Mouse (Mus musculus) adrenal gland, postnatal 36 days (tissue): ENCODE data around the gene Olfr1196. TPM values are rescaled to one million over a fixed set of nuclear protein-coding genes. Genes with fewer than 3 reads are reported as not detected.
"Not testable (repeated sequence)": the region's sequence is repeated elsewhere in the genome, so short reads cannot be mapped to it uniquely, and the experiment has no call there.

Experiments used
- DNase-seq, 2 experiments: peaks; one replicate each; pipeline ENCODE4 v3.0.0; 2021; ENCODE audit warnings: mixed read lengths in 1 of 2
- long read RNA-seq, 2 experiments: library from polyadenylated mRNA; stranded (forward); transcript quantifications; one replicate each; pipeline ENCODE4 v2.0.0; 2021; ENCODE audit warnings: borderline sequencing depth in 2 of 2
- total RNA-seq, 2 experiments: library from RNA; stranded (reverse); gene quantifications; 2 replicates each; pipeline ENCODE4 v1.2.3; 2021

The Olfr1196 gene
- not detected for total RNA-seq
- long read RNA-seq, experiment 1 = 0 reads
- long read RNA-seq, experiment 2 = 0 reads

DNA sequence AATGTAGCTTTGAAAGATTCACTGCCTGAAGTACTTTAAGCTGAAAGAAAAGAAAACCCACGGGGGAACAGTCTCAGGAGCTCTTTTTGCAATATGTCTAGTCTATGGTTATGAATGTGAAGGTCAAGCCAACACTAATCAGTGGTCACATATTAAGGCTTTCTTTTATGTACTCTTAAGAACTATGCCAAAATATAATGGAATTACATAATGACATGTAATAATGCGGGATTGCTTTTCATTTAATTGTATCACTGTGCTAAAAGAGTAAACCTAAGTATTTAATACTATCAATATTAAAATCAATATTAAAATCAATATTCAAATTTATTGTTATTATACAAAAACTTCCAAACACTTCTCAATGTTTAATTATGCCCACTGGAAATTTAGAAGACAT lies at the start of gene Olfr1196:
Gene Olfr1196, minus strand, starts transcription at position 101 of the 400 bp plus-strand sequence.
- DNase-seq = no peak

DNA sequence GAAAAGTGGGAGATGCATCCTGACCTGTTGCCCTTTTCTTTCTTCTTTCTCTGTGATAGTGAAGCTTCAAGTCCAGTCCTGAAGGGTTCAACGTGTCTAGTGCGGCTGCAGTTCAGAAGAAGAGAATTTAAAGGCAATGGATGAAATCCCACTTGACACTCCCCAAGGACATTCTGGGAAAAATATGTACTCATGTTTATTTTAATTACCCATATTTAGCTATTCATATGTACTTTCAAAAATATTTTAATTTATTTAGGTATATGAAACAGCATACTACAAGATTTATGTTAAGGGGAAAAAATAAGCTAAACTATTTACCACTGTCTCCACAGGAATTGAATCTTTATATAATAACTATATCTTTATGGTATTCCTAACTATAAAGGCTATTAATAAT lies 46.9 kb upstream of the Olfr1196 start, which contains the start of gene Olfr1198:
Gene Olfr1198, minus strand, starts transcription at position 101 of the 400 bp plus-strand sequence.
- no peak for DNase-seq

DNA sequence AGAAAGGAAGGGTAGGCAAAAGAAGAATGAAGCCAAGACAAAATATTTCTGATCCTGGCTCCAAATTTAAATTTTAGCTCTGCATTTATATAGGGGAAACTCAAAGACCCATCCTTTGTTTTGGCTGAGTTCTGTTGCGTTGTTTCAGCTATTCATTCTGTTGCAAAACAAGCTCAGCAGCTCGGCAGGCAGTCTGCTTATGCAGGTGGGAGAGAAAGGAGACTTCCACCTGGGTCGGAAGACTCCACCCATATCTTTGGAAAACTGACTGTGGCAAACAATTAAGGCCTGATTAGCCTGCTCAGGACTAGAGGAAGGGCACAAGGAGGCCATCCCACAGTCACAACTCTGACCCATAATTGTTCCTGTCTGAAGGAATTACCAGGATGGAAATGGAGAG lies 39.0 kb upstream of the Olfr1196 start:
- no peak for DNase-seq

DNA sequence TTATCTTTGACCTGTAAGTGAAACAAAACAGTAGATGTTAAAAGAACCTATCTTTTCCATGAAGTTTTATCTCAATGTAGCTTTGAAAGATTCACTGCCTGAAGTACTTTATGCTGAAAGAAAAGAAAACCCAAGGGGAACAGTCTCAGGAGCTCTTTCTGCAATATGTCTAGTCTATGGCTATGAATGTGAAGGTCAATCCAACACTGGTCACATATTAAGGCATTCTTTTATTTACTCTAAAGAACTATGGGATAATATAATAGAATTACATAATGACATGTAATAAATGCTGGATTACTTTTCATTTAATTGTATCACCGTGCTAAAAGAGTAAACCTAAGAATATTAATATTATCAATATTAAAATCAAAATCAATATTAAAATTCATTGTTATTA lies 27.9 kb upstream of the Olfr1196 start, which contains the start of gene Olfr1197:
Gene Olfr1197, minus strand, starts transcription at position 101 of the 400 bp plus-strand sequence.
- DNase-seq = no peak

DNA sequence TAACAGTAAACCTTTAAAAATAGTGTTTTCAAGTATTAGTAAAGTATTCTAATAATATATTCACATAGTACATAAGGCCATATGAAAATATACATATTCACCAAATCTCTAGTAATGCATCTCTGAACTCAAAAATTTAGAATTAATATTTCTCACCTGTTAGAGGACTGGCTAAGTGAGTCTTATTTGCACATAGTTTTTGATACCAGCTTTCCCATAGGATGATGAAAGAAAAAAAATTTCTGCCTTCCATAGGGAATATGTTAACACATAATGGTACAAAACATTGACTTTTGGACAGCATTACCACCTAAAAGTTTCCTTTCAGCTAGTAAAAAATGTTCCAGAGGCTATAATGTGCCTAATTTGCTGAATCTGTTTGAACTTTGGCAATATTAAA lies 15.3 kb downstream of the Olfr1196 start, which contains the start of gene Olfr1195:
Gene Olfr1195, minus strand, starts transcription at position 101 of the 400 bp plus-strand sequence.
- no peak for DNase-seq

DNA sequence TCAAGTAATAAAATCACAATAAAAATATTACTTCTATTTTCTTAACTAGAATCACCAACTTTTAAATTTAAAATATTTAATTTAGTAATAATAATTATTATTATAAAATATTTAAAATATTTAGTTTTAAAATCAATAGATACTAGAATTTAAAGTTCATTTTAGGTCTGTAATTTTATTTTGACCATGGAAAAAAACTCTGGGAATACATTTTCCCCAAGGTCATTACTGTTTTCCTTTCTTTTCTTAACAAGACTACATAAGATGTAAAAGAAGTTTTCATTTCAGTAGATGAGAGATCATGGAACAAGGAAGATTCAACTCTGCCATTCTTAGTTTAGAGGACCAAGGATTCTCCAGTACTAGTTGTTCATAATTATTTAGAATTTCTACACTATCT lies 29.1 kb downstream of the Olfr1196 start, which contains the start of gene Olfr1193:
Gene Olfr1193, plus strand, starts transcription at position 301 of the 400 bp plus-strand sequence.
- not testable (repeated sequence) for DNase-seq

DNA sequence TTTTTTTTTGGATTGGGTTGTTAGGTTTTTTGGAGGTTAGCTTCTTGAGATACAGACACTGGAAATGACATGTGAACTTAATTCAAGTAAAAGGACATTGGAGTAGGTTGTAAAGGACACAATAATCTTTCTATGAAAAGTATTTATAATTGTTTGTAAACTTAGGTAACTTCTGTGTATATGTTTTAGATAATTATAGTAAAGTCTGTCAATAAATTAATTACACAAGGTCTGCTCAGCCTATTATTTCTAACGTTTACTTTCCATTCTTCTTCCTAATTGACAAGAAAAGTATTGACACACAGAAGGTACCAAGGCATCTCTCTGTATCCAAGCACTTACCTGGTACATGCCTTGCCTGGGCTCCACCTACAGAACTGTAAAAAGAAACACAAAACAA lies 56.2 kb downstream of the Olfr1196 start, which contains the start of gene Olfr1192-ps1:
Gene Olfr1192-ps1, plus strand, starts transcription at position 301 of the 400 bp plus-strand sequence.
- no peak for DNase-seq

Other genes starting within 250 kb of the Olfr1196 start
- gene Olfr1183, start 249.7 kb downstream of the Olfr1196 start, total RNA-seq = not detected
- not detected for gene Olfr1184, start 221.0 kb downstream of the Olfr1196 start, total RNA-seq
- gene Olfr1185-ps1, start 211.3 kb downstream of the Olfr1196 start, total RNA-seq = not detected
- not detected for gene Olfr1186, start 186.0 kb downstream of the Olfr1196 start, total RNA-seq
- not detected for gene Olfr1188, start 147.7 kb downstream of the Olfr1196 start, total RNA-seq
- not detected for gene Olfr1189, start 118.1 kb downstream of the Olfr1196 start, total RNA-seq
- under 1 TPM in 1 of 2 experiments, not detected in 1; 0.03 TPM for gene Olfr1191-ps1, start 64.1 kb downstream of the Olfr1196 start, total RNA-seq
- gene Olfr1192-ps1, start 56.1 kb downstream of the Olfr1196 start, total RNA-seq = not detected
- gene Olfr1193, start 29.0 kb downstream of the Olfr1196 start, total RNA-seq = not detected
- not detected for gene Olfr1195, start 15.4 kb downstream of the Olfr1196 start, total RNA-seq
- gene Olfr1197, start 27.8 kb upstream of the Olfr1196 start, total RNA-seq = not detected
- gene Olfr1198, start 46.8 kb upstream of the Olfr1196 start, total RNA-seq = not detected
- gene Olfr1199, start 55.9 kb upstream of the Olfr1196 start, total RNA-seq = not detected
- not detected for gene Olfr1200, start 65.9 kb upstream of the Olfr1196 start, total RNA-seq
- not detected for gene Olfr1201, start 88.4 kb upstream of the Olfr1196 start, total RNA-seq
- gene Olfr1202, start 109.9 kb upstream of the Olfr1196 start, total RNA-seq = not detected
- gene Olfr1205, start 125.1 kb upstream of the Olfr1196 start, total RNA-seq = not detected
- not detected for gene Olfr1204, start 144.7 kb upstream of the Olfr1196 start, total RNA-seq
- not detected for gene Olfr1206, start 158.6 kb upstream of the Olfr1196 start, total RNA-seq
- not detected for gene Olfr1208, start 197.7 kb upstream of the Olfr1196 start, total RNA-seq
- gene Olfr1209, start 210.6 kb upstream of the Olfr1196 start, total RNA-seq = not detected
- not detected for gene Olfr1211, start 233.5 kb upstream of the Olfr1196 start, total RNA-seq
- not detected for gene Olfr1212, start 249.4 kb upstream of the Olfr1196 start, total RNA-seq